Mouse (Mus musculus) limb, embryonic 12.5 days (tissue): ENCODE data around the gene Rpl39. TPM values are rescaled to one million over a fixed set of nuclear protein-coding genes. Genes with fewer than 3 reads are reported as not detected.

Experiments used
- ATAC-seq: fragments of 200-750 bp; cut with Nextera tagmentation; 2 replicates; pipeline ENCODE4 v1.8.0; 2017; ENCODE audit warnings: low read depth, moderate TSS enrichment; ENCODE audit not compliant: insufficient number of reproducible peaks, insufficient read depth, low FRiP score, low TSS enrichment
- H3K27ac ChIP-seq: fragments of 300-500 bp; sonication (generic); 2 replicates; pipeline ENCODE4 v1.5.1; 2016; ENCODE audit warnings: mild to moderate bottlenecking, moderate library complexity
- H3K27me3 ChIP-seq: fragments of 300-500 bp; sonication (generic); 2 replicates; pipeline ENCODE4 v1.6.1; 2016; ENCODE audit warnings: mild to moderate bottlenecking, moderate library complexity
- H3K36me3 ChIP-seq: fragments of 300-500 bp; sonication (generic); 2 replicates; pipeline ENCODE4 v1.6.1; 2016; ENCODE audit warnings: mild to moderate bottlenecking, moderate library complexity
- H3K4me1 ChIP-seq: fragments of 300-500 bp; sonication (generic); replicated peaks from 2 replicates; pipeline ENCODE4 v1.6.1; 2016
- H3K4me2 ChIP-seq: fragments of 300-500 bp; sonication (generic); 2 replicates; pipeline ENCODE4 v1.6.1; 2016; ENCODE audit warnings: mild to moderate bottlenecking, moderate library complexity
- H3K4me3 ChIP-seq: fragments of 300-500 bp; sonication (generic); replicated peaks from 2 replicates; pipeline ENCODE4 v1.5.1; 2016; ENCODE audit warnings: mild to moderate bottlenecking
- H3K9ac ChIP-seq: fragments of 300-500 bp; sonication (generic); replicated peaks from 2 replicates; pipeline ENCODE4 v1.6.1; 2016; ENCODE audit warnings: mild to moderate bottlenecking, moderate library complexity
- H3K9me3 ChIP-seq: fragments of 300-500 bp; sonication (generic); 2 replicates; pipeline ENCODE4 v1.6.1; 2016; ENCODE audit warnings: mild to moderate bottlenecking, moderate library complexity
- WGBS: fragments of 180-500 bp; shearing (Covaris S2); methylation state at CpG from one replicate; pipeline ENCODE4 v1.1.7; 2016; 5-methylcytosine and 5-hydroxymethylcytosine counted together
- polyA plus RNA-seq: library from polyadenylated mRNA; unstranded; fragments of >200 nt; fragmentation: Nextera tagmentation; extraction: Ambion mirVana; gene quantifications from 2 replicates; pipeline ENCODE4 v1.2.1, GENCODE M21; 2016

Rpl39 gene
- 532 and 542 TPM in 2 replicates for polyA plus RNA-seq

DNA sequence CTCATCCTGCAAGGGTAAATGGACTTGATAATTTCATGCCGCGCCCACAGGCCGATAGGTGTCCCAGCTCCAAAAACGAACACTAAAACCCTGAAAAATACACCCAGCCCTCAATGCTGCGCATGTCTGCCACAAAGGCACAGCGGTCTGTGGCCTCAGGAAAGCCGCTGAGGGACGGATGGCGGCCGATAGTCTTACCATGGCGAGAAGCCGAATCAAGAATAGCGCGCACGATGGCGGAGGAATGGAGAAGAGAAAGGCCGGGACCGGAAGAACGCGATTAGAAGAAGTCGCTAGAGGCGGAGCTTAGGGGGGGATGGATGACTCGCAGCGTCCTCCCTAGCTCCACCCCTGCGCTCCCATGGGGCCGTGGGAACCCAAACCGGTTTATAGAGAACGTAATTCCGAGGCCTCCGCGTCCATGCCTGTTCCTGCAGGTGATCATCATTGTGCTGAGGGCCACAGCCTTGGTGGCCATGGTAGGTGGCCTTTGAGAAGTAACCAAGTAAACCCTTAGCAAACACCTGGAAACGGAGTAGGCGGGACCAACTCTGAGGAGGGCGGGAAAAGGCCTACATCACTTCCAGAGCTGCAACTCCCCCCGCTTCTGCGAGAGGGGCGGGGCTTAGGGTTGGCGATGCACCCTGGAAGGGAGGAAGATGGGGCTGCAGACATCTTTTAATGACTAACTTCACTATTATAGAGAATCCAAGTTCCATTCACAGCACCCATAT is at the start of gene Rpl39:
Rpl39 (minus strand) TSS at position 476 of the 734 bp plus-strand sequence.
- peak within 1 kb of the TSS; percentile 66 for H3K4me2 ChIP-seq
- no peaks in the 10 kb centered on the region for H3K27me3 ChIP-seq
- peaks cover 16% of the 10 kb centered on the region for H3K36me3 ChIP-seq
- no peaks in the 10 kb centered on the region for H3K9me3 ChIP-seq
- peak; percentile 88 for ATAC-seq
- 0 out of 2 replicates have a peak, but pooled peaks cover 3% of the 10 kb centered on the region for H3K4me1 ChIP-seq
- peak within 1 kb of the TSS; percentile 55 for H3K4me3 ChIP-seq
- H3K27ac ChIP-seq: peak within 1 kb of the TSS; percentile 89
- 10% methylated on average over 38 of the region's 38 CpGs for WGBS
- H3K9ac ChIP-seq: peak within 1 kb of the TSS; percentile 74

DNA sequence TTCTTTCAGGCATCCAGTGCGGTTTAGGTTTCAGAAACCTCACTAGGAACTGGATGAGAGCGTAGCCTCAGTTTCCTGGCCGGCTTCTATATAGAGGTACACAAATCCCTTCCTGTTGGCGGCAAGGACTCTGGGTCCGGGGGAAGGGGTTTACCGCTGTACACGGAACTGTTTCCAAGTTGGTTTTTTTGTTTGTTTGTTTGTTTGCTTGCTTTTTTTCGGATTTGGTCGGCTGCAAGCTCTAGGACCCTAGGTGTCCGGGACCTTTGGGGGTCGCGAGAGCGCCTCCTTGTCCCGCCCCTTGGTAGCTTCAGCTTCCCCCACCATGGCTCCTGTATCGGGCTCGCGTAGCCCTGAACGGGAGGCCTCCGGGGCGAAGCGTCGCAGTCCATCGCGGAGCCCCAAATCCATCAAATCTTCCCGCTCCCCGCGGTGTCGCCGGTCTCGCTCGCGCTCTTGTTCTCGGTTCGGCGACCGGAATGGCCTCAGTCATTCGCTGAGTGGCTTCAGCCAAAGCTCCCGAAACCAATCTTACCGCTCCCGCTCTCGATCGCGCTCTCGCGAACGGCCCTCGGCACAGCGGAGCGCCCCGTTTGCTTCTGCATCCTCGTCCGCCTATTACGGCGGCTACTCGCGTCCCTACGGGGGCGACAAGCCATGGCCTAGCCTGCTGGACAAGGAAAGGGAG is 41.6 kb upstream of the Rpl39 start, which contains the start of gene Nkap:
Nkap (plus strand) TSS at position 125 of the 688 bp plus-strand sequence.
- ATAC-seq: peak; percentile 76; the same call in 1 of the 2 replicates
- WGBS: 7% methylated on average over 58 of the region's 58 CpGs
- no peaks in the 10 kb centered on the region for H3K27me3 ChIP-seq
- H3K4me2 ChIP-seq: peak within 1 kb of the TSS; percentile 59
- H3K27ac ChIP-seq: peak within 1 kb of the TSS; percentile 70
- peak within 1 kb of the TSS; percentile 61 for H3K4me3 ChIP-seq
- peak within 1 kb of the TSS; percentile 76 for H3K9ac ChIP-seq
- H3K36me3 ChIP-seq: no peaks in the 10 kb centered on the region
- peaks cover 5% of the 10 kb centered on the region; the same call in 1 of the 2 replicates for H3K4me1 ChIP-seq
- no peaks in the 10 kb centered on the region for H3K9me3 ChIP-seq

DNA sequence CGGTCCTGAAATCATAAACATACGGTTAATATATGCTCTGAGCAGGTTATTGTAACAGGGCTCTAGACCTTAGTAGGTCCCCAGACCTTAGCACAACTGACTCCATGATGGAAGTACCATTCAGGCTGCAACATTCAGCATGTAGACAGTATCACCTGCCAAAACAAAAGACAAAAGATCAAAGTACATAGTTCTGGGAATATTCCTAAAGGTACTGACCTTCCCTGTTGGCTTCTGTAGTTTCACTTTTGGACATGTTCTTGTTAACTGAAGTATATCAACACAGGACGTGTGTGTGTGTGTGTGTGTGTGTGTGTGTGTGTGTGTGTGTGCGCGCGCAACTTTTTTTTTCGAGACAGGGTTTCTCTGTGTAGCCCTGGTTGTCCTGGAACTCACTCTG is 40.3 kb upstream of the Rpl39 start:
- no peak overlapping the region for H3K9ac ChIP-seq

GRCm38 (mm10) chrX:37120212-37120611 is 35.0 kb upstream of the Rpl39 start:
- ATAC-seq: no peak
- H3K4me3 ChIP-seq: no peak overlapping the region
- WGBS: 74% methylated on average over 5 of the region's 5 CpGs
- no peak overlapping the region for H3K27ac ChIP-seq
- H3K9ac ChIP-seq: no peak overlapping the region
- H3K36me3 ChIP-seq: no peaks in the 10 kb centered on the region
- H3K9me3 ChIP-seq: no peaks in the 10 kb centered on the region
- H3K4me1 ChIP-seq: no peaks in the 10 kb centered on the region
- peaks cover 24% of the 10 kb centered on the region for H3K27me3 ChIP-seq
- no peak overlapping the region for H3K4me2 ChIP-seq

More for the DNA sequence above, 40.3 kb upstream of the Rpl39 start:
- H3K4me1 ChIP-seq: peaks cover 5% of the 10 kb centered on the region; the same call in 1 of the 2 replicates
- no peaks in the 10 kb centered on the region for H3K27me3 ChIP-seq
- no peak for ATAC-seq
- H3K4me3 ChIP-seq: no peak overlapping the region
- no peaks in the 10 kb centered on the region for H3K36me3 ChIP-seq
- H3K4me2 ChIP-seq: no peak overlapping the region
- H3K9me3 ChIP-seq: no peaks in the 10 kb centered on the region
- H3K27ac ChIP-seq: no peak overlapping the region
- 84% methylated on average over 7 of the region's 7 CpGs for WGBS

DNA sequence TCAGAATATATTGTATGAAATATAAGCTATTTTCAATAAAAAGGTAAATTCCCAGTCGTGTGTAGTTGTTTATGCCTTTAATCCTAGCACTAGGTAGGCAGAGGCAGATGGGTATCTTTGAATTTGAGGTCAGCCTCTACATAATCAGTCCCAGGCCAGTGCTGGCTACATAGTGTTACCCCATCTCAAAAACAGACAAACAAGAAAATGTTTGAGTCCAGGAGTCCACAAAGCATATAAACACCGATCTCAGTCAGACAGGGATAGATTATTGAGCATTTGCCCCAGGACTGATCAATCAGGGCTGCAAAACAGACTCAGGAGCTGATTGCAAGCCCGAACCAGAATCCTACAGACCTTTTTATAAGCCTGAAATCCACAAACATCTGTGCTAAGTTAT is 34.4 kb upstream of the Rpl39 start:
- WGBS: 65% methylated on average over 3 of the region's 3 CpGs
- ATAC-seq: no peak
- Histone ChIP-seq H3K27me3 (peaks cover 26% of the 10 kb centered on the region), H3K27ac (no peak overlapping the region), H3K36me3 (no peaks in the 10 kb centered on the region), H3K9me3 (no peaks in the 10 kb centered on the region), H3K4me1 (no peaks in the 10 kb centered on the region), H3K4me3 (no peak overlapping the region), H3K9ac (no peak overlapping the region), H3K4me2 (no peak overlapping the region)

GRCm38 (mm10) chrX:37117085-37117484 is 31.9 kb upstream of the Rpl39 start:
- H3K4me3 ChIP-seq: no peak overlapping the region
- no peaks in the 10 kb centered on the region for H3K9me3 ChIP-seq
- H3K27ac ChIP-seq: no peak overlapping the region
- H3K4me1 ChIP-seq: no peaks in the 10 kb centered on the region
- H3K9ac ChIP-seq: no peak overlapping the region
- WGBS: no CpG with 5 or more reads among the region's 5 CpGs
- ATAC-seq: no peak
- no peaks in the 10 kb centered on the region for H3K36me3 ChIP-seq
- H3K27me3 ChIP-seq: peaks cover 26% of the 10 kb centered on the region
- no peak overlapping the region for H3K4me2 ChIP-seq

GRCm38 (mm10) chrX:37110881-37111193 is 25.6 kb upstream of the Rpl39 start:
- no peaks in the 10 kb centered on the region for H3K36me3 ChIP-seq
- no peak for ATAC-seq
- 75% methylated on average over 4 of the region's 4 CpGs for WGBS
- H3K9ac ChIP-seq: no peak overlapping the region
- peaks cover 8% of the 10 kb centered on the region; the same call in 1 of the 2 replicates for H3K27me3 ChIP-seq
- peak overlapping the region; percentile 54; the same call in 1 of the 2 replicates for H3K4me3 ChIP-seq
- H3K27ac ChIP-seq: no peak overlapping the region
- H3K4me2 ChIP-seq: no peak overlapping the region
- H3K4me1 ChIP-seq: no peaks in the 10 kb centered on the region
- no peaks in the 10 kb centered on the region for H3K9me3 ChIP-seq

DNA sequence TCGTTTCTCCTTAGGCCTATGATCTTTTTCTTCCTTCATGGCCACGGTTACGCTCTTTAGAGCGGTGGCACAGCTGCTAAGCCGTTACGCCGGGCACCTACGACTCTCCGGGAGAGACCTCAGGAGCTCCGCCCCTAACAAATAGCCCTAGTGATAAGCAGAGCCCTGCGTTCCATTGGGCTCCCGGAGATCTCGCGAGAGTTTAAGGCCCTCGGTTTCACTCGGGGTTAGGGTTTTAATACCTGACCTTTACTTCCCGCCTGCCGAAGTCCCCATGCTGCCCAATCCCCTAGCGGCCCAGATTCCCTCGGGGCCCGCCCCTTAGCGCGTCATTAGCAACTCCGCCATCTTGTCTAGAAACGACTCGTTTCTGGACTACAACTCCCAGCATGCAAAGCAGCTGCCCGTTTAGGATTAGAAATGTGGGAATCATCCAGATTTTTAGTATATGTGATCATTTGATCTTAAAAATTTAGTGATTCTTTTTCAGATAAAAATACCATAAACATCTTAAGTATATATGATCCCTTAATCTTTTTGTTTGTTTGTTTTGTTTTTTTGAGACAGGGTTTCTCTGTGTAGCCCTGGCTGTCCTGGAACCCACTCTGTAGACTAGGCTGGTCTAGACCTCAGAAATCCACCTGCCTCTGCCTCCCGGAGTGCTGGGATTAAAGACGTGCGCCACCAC is 25.1 kb upstream of the Rpl39 start, which contains the start of gene Upf3b:
Upf3b (minus strand) TSS at position 130 of the 688 bp plus-strand sequence.
- Histone ChIP-seq H3K27ac (peak within 1 kb of the TSS; percentile 76), H3K9me3 (no peaks in the 10 kb centered on the region), H3K27me3 (peaks cover 3% of the 10 kb centered on the region; the same call in 1 of the 2 replicates), H3K4me1 (no peaks in the 10 kb centered on the region), H3K4me2 (peak within 1 kb of the TSS; percentile 61), H3K4me3 (peak within 1 kb of the TSS; percentile 54), H3K36me3 (no peaks in the 10 kb centered on the region), H3K9ac (peak within 1 kb of the TSS; percentile 56)
- peak; percentile 97 for ATAC-seq
- WGBS: 16% methylated on average over 30 of the region's 30 CpGs

- Histone ChIP-seq H3K9me3 (no peaks in the 10 kb centered on the region), H3K4me1 (no peaks in the 10 kb centered on the region), H3K27me3 (no peaks in the 10 kb centered on the region), H3K27ac (peak overlapping the region; percentile 76), H3K4me2 (peak overlapping the region; percentile 61), H3K36me3 (no peaks in the 10 kb centered on the region), H3K9ac (peak overlapping the region; percentile 56), H3K4me3 (peak overlapping the region; percentile 54)
- WGBS: 14% methylated on average over 27 of the region's 27 CpGs
- ATAC-seq: peak; percentile 78
Observed at GRCm38 (mm10) chrX:37109526-37110192, 24.5 kb upstream of the Rpl39 start.

GRCm38 (mm10) chrX:37103826-37104225 is 18.6 kb upstream of the Rpl39 start:
- 82% methylated on average over 2 of the region's 2 CpGs for WGBS
- no peak overlapping the region for H3K4me3 ChIP-seq
- no peaks in the 10 kb centered on the region for H3K4me1 ChIP-seq
- ATAC-seq: no peak
- H3K9ac ChIP-seq: no peak overlapping the region
- H3K9me3 ChIP-seq: no peaks in the 10 kb centered on the region
- H3K27me3 ChIP-seq: no peaks in the 10 kb centered on the region
- no peak overlapping the region for H3K4me2 ChIP-seq
- no peak overlapping the region for H3K27ac ChIP-seq
- H3K36me3 ChIP-seq: peaks cover 8% of the 10 kb centered on the region; the same call in 1 of the 2 replicates
